Mouse (Mus musculus) liver, embryonic 12.5 days (tissue): Measurements from ENCODE around the gene Vamp8. TPM values are rescaled to one million over a fixed set of nuclear protein-coding genes. Genes with fewer than 3 reads are reported as not detected.

Experiments used
- ATAC-seq: fragments of 200-750 bp; cut with Nextera tagmentation; 2 replicates; pipeline ENCODE4 v1.8.0; 2017; ENCODE audit warnings: moderate number of reproducible peaks, mild to moderate bottlenecking, moderate library complexity
- H3K27ac ChIP-seq: fragments of 300-500 bp; sonication (generic); 2 replicates; pipeline ENCODE4 v1.5.1; 2016; ENCODE audit warnings: mild to moderate bottlenecking
- H3K27me3 ChIP-seq: fragments of 300-500 bp; sonication (generic); replicated peaks from 2 replicates; pipeline ENCODE4 v1.6.1; 2016; ENCODE audit warnings: mild to moderate bottlenecking, moderate library complexity
- H3K36me3 ChIP-seq: fragments of 300-500 bp; sonication (generic); 2 replicates; pipeline ENCODE4 v1.6.1; 2016; ENCODE audit warnings: mild to moderate bottlenecking, moderate library complexity
- H3K4me1 ChIP-seq: fragments of 300-500 bp; sonication (generic); 2 replicates; pipeline ENCODE4 v1.6.1; 2016
- H3K4me2 ChIP-seq: fragments of 300-500 bp; sonication (generic); 2 replicates; pipeline ENCODE4 v1.6.1; 2016; ENCODE audit warnings: mild to moderate bottlenecking, moderate library complexity
- H3K4me3 ChIP-seq: fragments of 300-500 bp; sonication (generic); 2 replicates; pipeline ENCODE4 v1.5.1; 2016; ENCODE audit warnings: mild to moderate bottlenecking, moderate library complexity
- H3K9ac ChIP-seq: fragments of 300-500 bp; sonication (generic); 2 replicates; pipeline ENCODE4 v1.6.1; 2016; ENCODE audit warnings: mild to moderate bottlenecking, moderate library complexity
- H3K9me3 ChIP-seq: fragments of 300-500 bp; sonication (generic); replicated peaks from 2 replicates; pipeline ENCODE4 v1.6.1; 2016; ENCODE audit warnings: mild to moderate bottlenecking, moderate library complexity
- WGBS: fragments of 180-500 bp; shearing (Covaris S2); methylation state at CpG from one replicate; pipeline ENCODE4 v1.1.7; 2016; ENCODE audit not compliant: insufficient replicate concordance; 5-methylcytosine and 5-hydroxymethylcytosine counted together
- polyA plus RNA-seq: library from polyadenylated mRNA; unstranded; fragments of >200 nt; fragmentation: Nextera tagmentation; extraction: Ambion mirVana; gene quantifications from 2 replicates; pipeline ENCODE4 v1.2.1, GENCODE M21; 2016

Vamp8 gene
- 220 and 223 TPM in 2 replicates for polyA plus RNA-seq

- Histone ChIP-seq H3K36me3 (peaks cover 63% of the 10 kb centered on the region), H3K4me3 (peak within 1 kb of the TSS; percentile 84), H3K9me3 (no peaks in the 10 kb centered on the region), H3K27me3 (no peaks in the 10 kb centered on the region), H3K4me1 (peaks cover 76% of the 10 kb centered on the region), H3K9ac (peak within 1 kb of the TSS; percentile 98), H3K4me2 (peak within 1 kb of the TSS; percentile 78), H3K27ac (peak within 1 kb of the TSS; percentile 99)
- under 1% methylated on average over 33 of the region's 33 CpGs for WGBS
- peak; percentile 34 for ATAC-seq
Measured at GRCm38 (mm10) chr6:72389941-72390771, at the start of gene Vamp8. Gene Vamp8 (minus strand): TSS chr6:72390703.

GRCm38 (mm10) chr6:72439355-72440185 lies 49.1 kb upstream of the Vamp8 start, which contains the start of gene Mat2a:
Gene Mat2a (minus strand): TSS chr6:72439558.
- ATAC-seq = peak; percentile 83
- peak within 1 kb of the TSS; percentile 79 for H3K4me2 ChIP-seq

GRCm38 (mm10) chr6:72438862-72439354 lies 48.4 kb upstream of the Vamp8 start:
- peak overlapping the region; percentile 88 for H3K4me3 ChIP-seq
- H3K27ac ChIP-seq = peak overlapping the region; percentile 94
- ATAC-seq = peak; percentile 48
- H3K36me3 ChIP-seq = peaks cover 43% of the 10 kb centered on the region
- H3K9me3 ChIP-seq = no peaks in the 10 kb centered on the region
- no peaks in the 10 kb centered on the region for H3K27me3 ChIP-seq
- H3K9ac ChIP-seq = peak overlapping the region; percentile 95
- under 1% methylated on average over 57 of the region's 57 CpGs for whole genome bisulfite sequencing
- H3K4me2 ChIP-seq = peak overlapping the region; percentile 79
- H3K4me1 ChIP-seq = peaks cover 48% of the 10 kb centered on the region

More at GRCm38 (mm10) chr6:72439355-72440185, 49.1 kb upstream of the Vamp8 start, which contains the start of gene Mat2a:
- H3K4me3 ChIP-seq = peak within 1 kb of the TSS; percentile 88
- under 1% methylated on average over 77 of the region's 77 CpGs for WGBS
- peak within 1 kb of the TSS; percentile 94 for H3K27ac ChIP-seq
- peaks cover 36% of the 10 kb centered on the region for H3K36me3 ChIP-seq
- no peaks in the 10 kb centered on the region for H3K9me3 ChIP-seq
- H3K27me3 ChIP-seq = no peaks in the 10 kb centered on the region
- peaks cover 48% of the 10 kb centered on the region for H3K4me1 ChIP-seq
- H3K9ac ChIP-seq = peak within 1 kb of the TSS; percentile 95

- H3K4me1 ChIP-seq = peaks cover 48% of the 10 kb centered on the region
- peak overlapping the region; percentile 95 for H3K9ac ChIP-seq
- WGBS = 3% methylated on average over 5 of the region's 5 CpGs
- H3K36me3 ChIP-seq = peaks cover 50% of the 10 kb centered on the region
- peak overlapping the region; percentile 88 for H3K4me3 ChIP-seq
- H3K4me2 ChIP-seq = peak overlapping the region; percentile 79
- peak overlapping the region; percentile 94 for H3K27ac ChIP-seq
- no peaks in the 10 kb centered on the region for H3K27me3 ChIP-seq
- no peak for ATAC-seq
- H3K9me3 ChIP-seq = no peaks in the 10 kb centered on the region
Measured at GRCm38 (mm10) chr6:72438226-72438625, 47.7 kb upstream of the Vamp8 start.

- H3K27ac ChIP-seq = no peak overlapping the region
- H3K27me3 ChIP-seq = no peaks in the 10 kb centered on the region
- no peak overlapping the region for H3K4me2 ChIP-seq
- no peak overlapping the region for H3K4me3 ChIP-seq
- 80% methylated on average over 2 of the region's 2 CpGs for WGBS
- H3K36me3 ChIP-seq = peaks cover 91% of the 10 kb centered on the region
- ATAC-seq = no peak
- H3K9ac ChIP-seq = no peak overlapping the region
- H3K9me3 ChIP-seq = no peaks in the 10 kb centered on the region
- peaks cover 21% of the 10 kb centered on the region for H3K4me1 ChIP-seq
Measured at GRCm38 (mm10) chr6:72432153-72432552, 41.6 kb upstream of the Vamp8 start.

- ATAC-seq = peak; percentile 61
- Histone ChIP-seq H3K27me3 (no peaks in the 10 kb centered on the region), H3K4me3 (no peak overlapping the region), H3K9me3 (no peaks in the 10 kb centered on the region), H3K27ac (0 out of 2 replicates have a peak overlapping the region, but pooled peaks have one; percentile 12), H3K4me1 (peaks cover 12% of the 10 kb centered on the region; the same call in 1 of the 2 replicates), H3K9ac (no peak overlapping the region), H3K36me3 (peaks cover 91% of the 10 kb centered on the region), H3K4me2 (no peak overlapping the region)
- WGBS = 26% methylated on average over 5 of the region's 5 CpGs
Measured at GRCm38 (mm10) chr6:72430989-72431921, 40.8 kb upstream of the Vamp8 start.

- ATAC-seq = no peak
- H3K9ac ChIP-seq = no peak overlapping the region
- no peak overlapping the region for H3K4me2 ChIP-seq
- peaks cover 91% of the 10 kb centered on the region for H3K36me3 ChIP-seq
- WGBS = 82% methylated on average over 21 of the region's 21 CpGs
- H3K9me3 ChIP-seq = no peaks in the 10 kb centered on the region
- H3K4me1 ChIP-seq = no peaks in the 10 kb centered on the region
- no peak overlapping the region for H3K4me3 ChIP-seq
- no peaks in the 10 kb centered on the region for H3K27me3 ChIP-seq
- H3K27ac ChIP-seq = no peak overlapping the region
Measured at GRCm38 (mm10) chr6:72429061-72429842, 38.7 kb upstream of the Vamp8 start.

- Histone ChIP-seq H3K9me3 (no peaks in the 10 kb centered on the region), H3K9ac (no peak overlapping the region), H3K27ac (no peak overlapping the region), H3K4me1 (no peaks in the 10 kb centered on the region), H3K36me3 (peaks cover 91% of the 10 kb centered on the region), H3K4me3 (no peak overlapping the region), H3K4me2 (no peak overlapping the region), H3K27me3 (no peaks in the 10 kb centered on the region)
- 0 out of 2 replicates have a peak, but pooled peaks have one; percentile 53 for ATAC-seq
- WGBS = 35% methylated on average over 8 of the region's 8 CpGs
Measured at GRCm38 (mm10) chr6:72428036-72428435, 37.5 kb upstream of the Vamp8 start.

GRCm38 (mm10) chr6:72425646-72426045 lies 35.1 kb upstream of the Vamp8 start:
- peaks cover 94% of the 10 kb centered on the region for H3K36me3 ChIP-seq
- H3K4me2 ChIP-seq = no peak overlapping the region
- WGBS = 88% methylated on average over 11 of the region's 11 CpGs

GRCm38 (mm10) chr6:72420901-72421300 lies 30.4 kb upstream of the Vamp8 start:
- peaks cover 42% of the 10 kb centered on the region for H3K4me1 ChIP-seq
- no peak overlapping the region for H3K4me2 ChIP-seq
- 87% methylated on average over 10 of the region's 10 CpGs for WGBS
- no peaks in the 10 kb centered on the region for H3K27me3 ChIP-seq
- H3K9ac ChIP-seq = no peak overlapping the region
- H3K4me3 ChIP-seq = no peak overlapping the region
- peaks cover 85% of the 10 kb centered on the region for H3K36me3 ChIP-seq
- H3K9me3 ChIP-seq = no peaks in the 10 kb centered on the region
- no peak for ATAC-seq
- H3K27ac ChIP-seq = no peak overlapping the region

More at GRCm38 (mm10) chr6:72425646-72426045, 35.1 kb upstream of the Vamp8 start:
- Histone ChIP-seq H3K4me3 (no peak overlapping the region), H3K9me3 (no peaks in the 10 kb centered on the region), H3K9ac (no peak overlapping the region), H3K27me3 (no peaks in the 10 kb centered on the region), H3K27ac (no peak overlapping the region), H3K4me1 (peaks cover 2% of the 10 kb centered on the region; the same call in 1 of the 2 replicates)
- ATAC-seq = no peak
